Mouse (Mus musculus): Measurements from ENCODE around the gene Vmn2r19. TPM values are rescaled to one million over a fixed set of nuclear protein-coding genes. Genes with fewer than 3 reads are reported as not detected.
"Not testable (repeated sequence)": the region's sequence is repeated elsewhere in the genome, so short reads cannot be mapped to it uniquely, and the experiment has no call there.

Gene Vmn2r19
- polyA plus RNA-seq, 1 experiment from 2014 or later, result not detected

DNA sequence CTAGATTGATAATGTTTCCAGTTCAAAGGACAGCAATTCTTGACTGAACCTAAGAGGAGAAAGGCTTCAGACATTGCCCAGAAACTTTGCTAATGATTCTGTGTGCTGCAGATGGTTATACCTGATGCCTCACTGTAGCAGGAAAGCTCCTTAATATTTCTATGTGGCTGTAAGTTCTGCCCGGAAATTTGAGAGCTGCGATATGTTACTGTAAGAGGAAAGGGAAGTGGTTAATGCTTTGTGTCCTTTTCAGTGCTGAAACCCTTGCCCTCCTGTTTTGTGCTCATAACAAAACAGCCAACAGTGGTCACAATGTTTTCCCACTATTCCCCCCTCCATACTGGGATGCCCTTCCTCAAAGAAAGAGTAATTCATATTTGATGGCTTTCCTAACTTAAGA is 21.8 kb upstream of the Vmn2r19 start:
- Histone ChIP-seq H3K27me3 (ENCODE audit: control insufficient read depth, insufficient read depth, low read length) (no peaks in the 10 kb centered on the region), H3K27ac (ENCODE audit: low read depth, low read length) (no peak overlapping the region), H3K4me1 (ENCODE audit: control insufficient read depth, insufficient read depth, low read length) (no peaks in the 10 kb centered on the region), H3K9me3 (ENCODE audit: control insufficient read depth, low read length) (no peaks in the 10 kb centered on the region), H3K9ac (ENCODE audit: low read length) (no peak overlapping the region), H3K4me3 (ENCODE audit: low read depth, low read length) (no peak overlapping the region), H3K36me3 (ENCODE audit: control insufficient read depth, insufficient read depth, low read length) (no peaks in the 10 kb centered on the region), H3K4me2 (ENCODE audit: low read depth) (no peak overlapping the region)
- no peak for DNase-seq (ENCODE audit: low spot score)
- 91% methylated on average over 2 of the region's 2 CpGs for WGBS
- ATAC-seq (ENCODE audit: insufficient read depth, low FRiP score, low TSS enrichment), result no peak

DNA sequence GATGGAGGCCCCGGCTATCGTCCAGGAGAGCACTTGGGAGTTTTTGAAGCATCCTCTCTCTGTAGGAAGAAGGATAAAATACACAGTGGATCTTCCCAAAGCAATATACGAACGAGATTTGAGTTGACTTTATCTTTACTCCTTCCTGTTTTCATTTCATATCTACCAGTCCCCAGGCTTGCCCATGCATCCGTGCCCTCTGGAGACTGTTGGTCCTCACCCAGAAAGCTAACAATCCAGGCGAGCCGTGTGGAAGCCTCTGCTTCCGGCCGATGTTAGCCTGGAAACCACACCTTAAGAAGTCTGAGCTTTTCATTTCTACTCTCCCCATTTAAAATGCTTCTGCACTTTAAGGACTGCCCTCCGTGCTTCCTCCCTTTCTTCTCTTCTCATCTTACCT is 19.2 kb upstream of the Vmn2r19 start:
- Histone ChIP-seq H3K27me3 (ENCODE audit: control insufficient read depth, insufficient read depth, low read length) (no peaks in the 10 kb centered on the region), H3K9me3 (ENCODE audit: control insufficient read depth, low read length) (no peaks in the 10 kb centered on the region), H3K4me3 (ENCODE audit: low read depth, low read length) (no peak overlapping the region), H3K9ac (ENCODE audit: low read length) (no peak overlapping the region), H3K36me3 (ENCODE audit: control insufficient read depth, insufficient read depth, low read length) (no peaks in the 10 kb centered on the region), H3K27ac (ENCODE audit: low read depth, low read length) (no peak overlapping the region), H3K4me1 (ENCODE audit: control insufficient read depth, insufficient read depth, low read length) (no peaks in the 10 kb centered on the region), H3K4me2 (ENCODE audit: low read depth) (no peak overlapping the region)
- WGBS, result 91% methylated on average over 10 of the region's 10 CpGs
- no peak for DNase-seq (ENCODE audit: low spot score)
- no peak for ATAC-seq (ENCODE audit: insufficient read depth, low FRiP score, low TSS enrichment)

DNA sequence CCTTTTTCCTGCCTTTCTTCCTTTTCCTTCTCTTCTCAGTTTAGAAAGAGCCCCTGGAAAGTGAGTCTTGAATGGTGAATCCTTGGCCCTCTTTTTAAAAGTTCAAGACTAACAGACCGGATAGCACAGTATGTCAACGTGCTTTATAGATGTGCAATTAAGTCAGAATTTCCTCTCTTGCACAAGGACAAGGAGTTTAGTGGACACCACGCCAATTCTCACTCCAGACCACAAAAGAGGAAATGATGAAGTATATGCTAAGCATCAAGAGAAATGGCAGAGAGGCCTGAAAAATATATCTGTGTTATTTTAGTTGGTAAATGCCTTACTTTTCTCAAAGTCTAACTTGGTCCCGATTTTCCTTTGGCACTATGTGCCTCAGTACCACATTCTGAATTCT is 18.4 kb upstream of the Vmn2r19 start, which contains the start of gene Clec4e:
TSS of gene Clec4e (minus strand) at position 118 of the 400 bp plus-strand sequence.
- Histone ChIP-seq H3K27me3 (ENCODE audit: control insufficient read depth, insufficient read depth, low read length) (no peaks in the 10 kb centered on the region), H3K4me1 (ENCODE audit: control insufficient read depth, insufficient read depth, low read length) (no peaks in the 10 kb centered on the region), H3K4me2 (ENCODE audit: low read depth) (no peak within 1 kb of the TSS), H3K9me3 (ENCODE audit: control insufficient read depth, low read length) (no peaks in the 10 kb centered on the region), H3K36me3 (ENCODE audit: control insufficient read depth, insufficient read depth, low read length) (no peaks in the 10 kb centered on the region), H3K9ac (ENCODE audit: low read length) (no peak within 1 kb of the TSS), H3K4me3 (ENCODE audit: low read depth, low read length) (no peak within 1 kb of the TSS), H3K27ac (ENCODE audit: low read depth, low read length) (no peak within 1 kb of the TSS)
- DNase-seq (ENCODE audit: low spot score) (no peak), ATAC-seq (ENCODE audit: insufficient read depth, low FRiP score, low TSS enrichment) (no peak)
- WGBS, result 87% methylated on average over 4 of the region's 4 CpGs

DNA sequence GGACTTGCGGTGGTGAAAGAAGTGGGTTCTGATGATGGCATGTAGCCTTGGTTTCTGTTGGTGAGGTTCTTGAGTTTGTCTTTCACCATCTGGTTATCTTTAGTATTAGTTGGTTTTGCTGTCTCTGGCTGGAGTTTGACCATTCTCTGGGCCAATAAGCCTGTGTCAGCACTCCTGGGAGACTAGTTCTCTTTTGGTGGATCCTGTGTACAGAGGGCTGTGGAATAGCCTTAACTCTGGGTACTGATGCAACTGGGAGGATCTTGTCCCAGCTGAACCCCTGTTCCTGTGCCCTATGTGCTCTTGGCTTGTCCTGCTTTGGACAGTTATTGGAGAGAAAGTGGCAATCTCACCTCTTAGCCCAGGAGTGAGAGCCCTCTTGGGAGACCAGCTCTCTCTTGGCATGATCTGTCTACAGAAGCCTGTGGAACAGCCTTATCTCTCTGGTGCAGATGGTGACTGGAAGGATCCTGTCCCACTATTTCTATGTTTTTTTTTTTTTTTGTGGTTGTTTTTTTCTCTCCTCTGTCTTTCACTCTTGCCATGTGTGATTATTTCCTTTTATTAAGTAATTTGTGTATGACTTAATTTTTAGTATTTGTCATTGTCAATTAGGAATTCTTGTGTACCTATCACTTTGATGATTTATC is 15.3 kb upstream of the Vmn2r19 start:
- no peak overlapping the region for H3K4me2 ChIP-seq (ENCODE audit: low read depth)
- H3K9ac ChIP-seq (ENCODE audit: low read length), result no peak overlapping the region
- ATAC-seq (ENCODE audit: insufficient read depth, low FRiP score, low TSS enrichment) (no peak), DNase-seq (ENCODE audit: low spot score) (no peak)
- no peak overlapping the region for H3K27ac ChIP-seq (ENCODE audit: low read depth, low read length)
- no peaks in the 10 kb centered on the region for H3K4me1 ChIP-seq (ENCODE audit: control insufficient read depth, insufficient read depth, low read length)
- H3K4me3 ChIP-seq (ENCODE audit: low read depth, low read length), result no peak overlapping the region
- no peaks in the 10 kb centered on the region for H3K9me3 ChIP-seq (ENCODE audit: control insufficient read depth, low read length)
- 94% methylated on average over 1 of the region's 1 CpGs for WGBS
- no peaks in the 10 kb centered on the region for H3K36me3 ChIP-seq (ENCODE audit: control insufficient read depth, insufficient read depth, low read length)
- H3K27me3 ChIP-seq (ENCODE audit: control insufficient read depth, insufficient read depth, low read length), result no peaks in the 10 kb centered on the region

DNA sequence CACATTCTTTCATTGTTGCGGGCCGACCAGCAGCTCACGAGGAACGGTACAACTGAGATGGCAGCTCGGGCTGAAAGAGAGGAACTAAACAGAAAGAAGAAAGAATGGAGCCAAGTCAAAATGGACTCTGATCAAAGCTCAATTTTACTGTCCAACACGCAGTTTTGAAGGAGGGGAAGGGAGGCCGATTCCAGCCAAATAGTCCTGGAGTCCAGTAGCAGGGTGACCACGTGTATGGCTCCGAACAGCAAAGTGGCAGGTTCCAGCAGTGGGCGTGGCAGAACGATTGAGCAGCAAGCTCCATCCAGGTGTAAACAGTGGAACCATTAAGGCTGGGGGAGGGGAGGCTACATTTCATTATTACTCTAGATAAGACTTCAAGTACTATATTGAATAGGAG is 14.6 kb upstream of the Vmn2r19 start:
- H3K4me2 ChIP-seq (ENCODE audit: low read depth); H3K27me3 ChIP-seq (ENCODE audit: control insufficient read depth, insufficient read depth, low read length); H3K9me3 ChIP-seq (ENCODE audit: control insufficient read depth, low read length); ATAC-seq (ENCODE audit: insufficient read depth, low FRiP score, low TSS enrichment); H3K4me1 ChIP-seq (ENCODE audit: control insufficient read depth, insufficient read depth, low read length); H3K4me3 ChIP-seq (ENCODE audit: low read depth, low read length); H3K36me3 ChIP-seq (ENCODE audit: control insufficient read depth, insufficient read depth, low read length); H3K9ac ChIP-seq (ENCODE audit: low read length); DNase-seq (ENCODE audit: low spot score); H3K27ac ChIP-seq (ENCODE audit: low read depth, low read length): not testable (repeated sequence)
- WGBS, result 89% methylated on average over 11 of the region's 11 CpGs

DNA sequence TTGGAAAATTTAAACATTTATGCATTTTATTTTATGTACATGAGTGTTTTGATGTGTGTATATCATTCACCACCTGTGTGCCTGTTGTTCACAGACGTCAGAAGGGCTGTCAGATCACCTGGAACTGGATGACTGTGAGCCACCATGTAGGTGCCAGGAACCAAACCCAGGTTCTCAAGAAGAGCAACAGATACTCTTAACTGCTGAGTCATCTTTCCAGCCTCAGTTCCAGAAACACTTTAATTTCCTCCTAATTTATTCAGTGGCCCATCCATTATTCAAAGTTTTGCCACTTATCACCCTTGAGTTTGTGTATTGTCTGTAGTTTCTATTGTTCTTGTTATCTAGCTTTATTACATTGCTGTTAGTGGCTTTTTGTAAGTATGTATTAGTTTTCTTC is 11.4 kb upstream of the Vmn2r19 start:
- Histone ChIP-seq H3K9ac (ENCODE audit: low read length) (no peak overlapping the region), H3K36me3 (ENCODE audit: control insufficient read depth, insufficient read depth, low read length) (no peaks in the 10 kb centered on the region), H3K27ac (ENCODE audit: low read depth, low read length) (no peak overlapping the region), H3K4me3 (ENCODE audit: low read depth, low read length) (no peak overlapping the region), H3K27me3 (ENCODE audit: control insufficient read depth, insufficient read depth, low read length) (no peaks in the 10 kb centered on the region), H3K9me3 (ENCODE audit: control insufficient read depth, low read length) (no peaks in the 10 kb centered on the region), H3K4me1 (ENCODE audit: control insufficient read depth, insufficient read depth, low read length) (no peaks in the 10 kb centered on the region), H3K4me2 (ENCODE audit: low read depth) (no peak overlapping the region)
- ATAC-seq (ENCODE audit: insufficient read depth, low FRiP score, low TSS enrichment) (no peak), DNase-seq (ENCODE audit: low spot score) (no peak)
- 63% methylated on average over 1 of the region's 1 CpGs for WGBS

DNA sequence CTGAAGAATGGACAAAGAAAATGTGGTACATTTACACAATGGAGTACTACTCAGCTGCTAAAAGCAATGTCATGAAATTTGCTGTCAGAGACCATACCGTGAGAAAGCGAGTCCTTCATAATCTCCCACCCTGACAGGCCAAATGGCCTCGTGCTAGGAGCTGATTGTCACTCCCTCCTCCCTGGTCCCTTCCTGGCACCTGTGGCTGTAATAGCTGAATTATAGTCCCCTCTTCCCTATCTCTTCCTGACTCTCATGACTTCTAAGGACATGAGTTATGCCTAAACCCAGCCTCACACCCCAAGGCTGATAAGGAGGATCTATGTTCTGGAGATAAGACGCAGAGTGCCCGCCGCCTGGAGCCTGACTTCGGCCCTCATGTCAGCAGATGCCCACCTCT is 1.8 kb upstream of the Vmn2r19 start:
- WGBS, result 80% methylated on average over 7 of the region's 7 CpGs
- not testable (repeated sequence) for ATAC-seq (ENCODE audit: insufficient read depth, low FRiP score, low TSS enrichment); H3K9ac ChIP-seq (ENCODE audit: low read length)

DNA sequence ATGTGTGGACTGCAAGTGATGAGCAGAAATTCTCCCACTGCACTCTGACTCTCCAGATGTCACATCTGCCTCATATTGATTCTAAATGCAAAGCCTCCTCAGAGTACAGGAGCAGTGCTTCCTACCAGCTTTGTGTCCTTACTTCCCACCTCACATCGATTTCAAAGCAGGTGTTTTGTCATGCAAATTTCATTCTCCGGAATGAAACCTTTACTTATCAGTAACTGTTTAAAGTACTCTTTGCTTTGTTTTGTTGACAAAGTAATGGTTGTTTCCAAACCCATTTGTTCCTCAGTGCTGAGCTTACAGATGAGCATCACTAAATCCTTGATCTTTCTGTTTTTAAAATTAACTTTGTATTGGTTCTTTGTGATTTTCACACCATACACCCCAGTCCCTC is 24.4 kb downstream of the Vmn2r19 start:
- no peak for DNase-seq (ENCODE audit: low spot score)
- WGBS, result 48% methylated on average over 2 of the region's 2 CpGs
- no peaks in the 10 kb centered on the region for H3K4me1 ChIP-seq (ENCODE audit: control insufficient read depth, insufficient read depth, low read length)
- no peak overlapping the region for H3K9ac ChIP-seq (ENCODE audit: low read length)
- no peak overlapping the region for H3K27ac ChIP-seq (ENCODE audit: low read depth, low read length)
- H3K27me3 ChIP-seq (ENCODE audit: control insufficient read depth, insufficient read depth, low read length), result no peaks in the 10 kb centered on the region
- no peak overlapping the region for H3K4me2 ChIP-seq (ENCODE audit: low read depth)
- ATAC-seq (ENCODE audit: insufficient read depth, low FRiP score, low TSS enrichment), result no peak
- H3K9me3 ChIP-seq (ENCODE audit: control insufficient read depth, low read length), result no peaks in the 10 kb centered on the region
- no peaks in the 10 kb centered on the region for H3K36me3 ChIP-seq (ENCODE audit: control insufficient read depth, insufficient read depth, low read length)
- H3K4me3 ChIP-seq (ENCODE audit: low read depth, low read length), result no peak overlapping the region

More for the DNA sequence above, 1.8 kb upstream of the Vmn2r19 start:
- H3K4me3 ChIP-seq (ENCODE audit: low read depth, low read length); H3K4me1 ChIP-seq (ENCODE audit: control insufficient read depth, insufficient read depth, low read length); H3K36me3 ChIP-seq (ENCODE audit: control insufficient read depth, insufficient read depth, low read length); DNase-seq (ENCODE audit: low spot score); H3K27ac ChIP-seq (ENCODE audit: low read depth, low read length); H3K9me3 ChIP-seq (ENCODE audit: control insufficient read depth, low read length); H3K27me3 ChIP-seq (ENCODE audit: control insufficient read depth, insufficient read depth, low read length); H3K4me2 ChIP-seq (ENCODE audit: low read depth): not testable (repeated sequence)

DNA sequence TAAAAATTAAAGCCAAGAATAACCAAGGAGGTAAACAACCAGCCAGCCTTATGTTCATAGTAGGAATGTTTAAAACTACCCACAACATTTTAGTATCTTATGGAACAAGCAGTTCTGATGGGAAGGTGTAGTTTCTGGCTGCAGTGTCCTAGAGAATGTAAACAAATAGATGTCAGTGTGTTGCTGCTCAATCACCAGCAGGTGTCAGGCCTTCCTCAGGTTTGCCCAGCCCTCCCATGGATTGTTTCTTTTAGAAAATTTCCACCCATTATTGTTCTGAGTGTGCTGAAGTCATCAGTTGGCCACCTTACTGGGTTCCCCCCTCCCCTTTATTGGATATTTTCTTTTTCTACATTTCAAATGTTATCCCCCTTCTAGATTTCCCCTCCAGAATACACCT is 32.0 kb downstream of the Vmn2r19 start:
- no peaks in the 10 kb centered on the region for H3K27me3 ChIP-seq (ENCODE audit: control insufficient read depth, insufficient read depth, low read length)
- no peak for ATAC-seq (ENCODE audit: insufficient read depth, low FRiP score, low TSS enrichment)
- no peak overlapping the region for H3K4me3 ChIP-seq (ENCODE audit: low read depth, low read length)
- no peak overlapping the region for H3K27ac ChIP-seq (ENCODE audit: low read depth, low read length)
- H3K36me3 ChIP-seq (ENCODE audit: control insufficient read depth, insufficient read depth, low read length), result no peaks in the 10 kb centered on the region
- H3K9ac ChIP-seq (ENCODE audit: low read length), result no peak overlapping the region
- peak; percentile 11 for DNase-seq (ENCODE audit: low spot score)
- no peaks in the 10 kb centered on the region for H3K4me1 ChIP-seq (ENCODE audit: control insufficient read depth, insufficient read depth, low read length)
- H3K9me3 ChIP-seq (ENCODE audit: control insufficient read depth, low read length), result no peaks in the 10 kb centered on the region
- no peak overlapping the region for H3K4me2 ChIP-seq (ENCODE audit: low read depth)

Measured in neural tube, embryonic 11.5 days (tissue).